Mouse (Mus musculus) stomach, embryonic 14.5 days (tissue): ENCODE data around the gene B4galnt3. TPM values are rescaled to one million over a fixed set of nuclear protein-coding genes. Genes with fewer than 3 reads are reported as not detected.

ENCODE experiments used
- ATAC-seq: fragments of 200-750 bp; cut with Nextera tagmentation; 2 replicates; pipeline ENCODE4 v1.8.0; 2017; ENCODE audit warnings: low read depth, moderate TSS enrichment; ENCODE audit not compliant: insufficient number of reproducible peaks, insufficient read depth, low FRiP score
- H3K27ac ChIP-seq: fragments of 300-500 bp; sonication (generic); 2 replicates; pipeline ENCODE4 v1.5.1; 2014; ENCODE audit warnings: mild to moderate bottlenecking, low read length, moderate library complexity, mixed read lengths
- H3K27me3 ChIP-seq: fragments of 300-500 bp; sonication (generic); 2 replicates; pipeline ENCODE4 v1.6.1; 2014; ENCODE audit warnings: low read length, control low read depth, mixed read lengths; ENCODE audit not compliant: control insufficient read depth, insufficient read depth
- H3K36me3 ChIP-seq: fragments of 300-500 bp; sonication (generic); 2 replicates; pipeline ENCODE4 v1.6.1; 2014; ENCODE audit warnings: mild to moderate bottlenecking, control low read depth, low read length, moderate library complexity, mixed read lengths; ENCODE audit not compliant: control insufficient read depth, insufficient read depth
- H3K4me1 ChIP-seq: fragments of 300-500 bp; sonication (generic); 2 replicates; pipeline ENCODE4 v1.6.1; 2014; ENCODE audit warnings: low read length, control low read depth, mixed read lengths; ENCODE audit not compliant: control insufficient read depth, insufficient read depth
- H3K4me2 ChIP-seq: fragments of 300-500 bp; sonication (generic); replicated peaks from 2 replicates; pipeline ENCODE4 v1.6.1; 2014; ENCODE audit warnings: low read depth, low read length, control low read depth
- H3K4me3 ChIP-seq: fragments of 300-500 bp; sonication (generic); 2 replicates; pipeline ENCODE4 v1.5.1; 2014; ENCODE audit warnings: low read depth, low read length, control low read depth
- H3K9ac ChIP-seq: fragments of 300-500 bp; sonication (generic); replicated peaks from 2 replicates; pipeline ENCODE4 v1.6.1; 2014; ENCODE audit warnings: low read depth, mild to moderate bottlenecking, control low read depth, low read length, moderate library complexity, mixed read lengths
- H3K9me3 ChIP-seq: fragments of 300-500 bp; sonication (generic); 2 replicates; pipeline ENCODE4 v1.6.1; 2016; ENCODE audit warnings: low read depth, low read length, control low read depth; ENCODE audit not compliant: control insufficient read depth
- WGBS: fragments of 180-500 bp; shearing (Covaris S2); extraction: QIAGEN DNeasy Blood & Tissue Kit; methylation state at CpG from one replicate; pipeline ENCODE4 v1.1.7; 2014; 5-methylcytosine and 5-hydroxymethylcytosine counted together
- polyA plus RNA-seq: library from polyadenylated mRNA; unstranded; fragments of >200 nt; fragmentation: Nextera tagmentation; extraction: Ambion mirVana; gene quantifications from 2 replicates; pipeline ENCODE4 v1.2.1, GENCODE M21; 2014

B4galnt3 gene
- polyA plus RNA-seq, 1 experiment from 2014 or later: 0.09 TPM

GRCm38 (mm10) chr6:120289430-120289829 lies 4.9 kb downstream of the B4galnt3 start:
- Histone ChIP-seq H3K9me3 (no peaks in the 10 kb centered on the region), H3K27me3 (no peaks in the 10 kb centered on the region), H3K4me3 (no peak overlapping the region), H3K36me3 (no peaks in the 10 kb centered on the region), H3K9ac (no peak overlapping the region), H3K4me2 (no peak overlapping the region), H3K27ac (no peak overlapping the region), H3K4me1 (no peaks in the 10 kb centered on the region)
- 88% methylated on average over 4 of the region's 4 CpGs for WGBS
- ATAC-seq: no peak

DNA sequence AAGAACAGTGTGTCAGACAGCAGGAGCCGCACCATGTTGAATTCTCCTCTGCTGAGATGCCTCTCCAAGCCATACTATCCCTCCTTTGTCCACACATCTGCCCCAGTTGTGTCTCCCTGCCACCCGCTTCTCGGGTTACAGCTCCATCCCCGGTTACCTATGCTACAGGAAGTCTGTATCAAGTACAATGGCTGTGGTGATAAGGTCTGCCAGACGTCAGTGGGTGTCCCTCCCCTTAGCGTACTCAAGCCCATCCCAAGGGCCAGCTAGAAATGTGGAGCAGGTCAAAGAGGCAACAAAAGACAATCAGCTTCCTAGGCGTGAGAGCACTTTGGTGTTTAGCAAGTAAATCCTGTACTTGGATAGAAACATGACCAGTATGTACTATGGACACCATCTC lies 5.8 kb downstream of the B4galnt3 start:
- no peak overlapping the region for H3K4me2 ChIP-seq
- H3K36me3 ChIP-seq: no peaks in the 10 kb centered on the region
- H3K9me3 ChIP-seq: no peaks in the 10 kb centered on the region
- ATAC-seq: no peak
- no peak overlapping the region for H3K4me3 ChIP-seq
- WGBS: 40% methylated on average over 7 of the region's 7 CpGs
- no peaks in the 10 kb centered on the region for H3K27me3 ChIP-seq
- H3K27ac ChIP-seq: no peak overlapping the region
- no peak overlapping the region for H3K9ac ChIP-seq
- H3K4me1 ChIP-seq: no peaks in the 10 kb centered on the region

DNA sequence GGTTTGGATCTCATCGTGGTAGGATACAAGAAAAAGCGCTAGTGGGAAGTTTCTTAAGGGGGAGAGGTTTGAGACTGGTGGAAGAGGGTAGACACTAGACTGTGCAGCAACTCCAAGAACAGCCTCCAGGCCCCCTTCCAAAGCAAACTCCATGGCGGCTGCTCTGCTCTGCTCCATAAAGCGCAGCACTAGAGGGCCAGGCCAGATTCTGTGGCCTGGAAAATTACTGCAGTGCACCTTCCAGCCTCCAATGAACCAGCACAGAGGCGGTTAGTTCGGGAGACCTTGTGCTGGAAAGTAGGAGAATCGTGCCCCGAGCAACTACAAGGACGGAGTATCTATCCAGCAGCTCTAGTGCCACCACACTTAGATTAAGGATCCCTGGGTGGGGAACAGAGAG lies 7.1 kb downstream of the B4galnt3 start:
- Histone ChIP-seq H3K4me3 (no peak overlapping the region), H3K9ac (no peak overlapping the region), H3K4me1 (no peaks in the 10 kb centered on the region), H3K4me2 (no peak overlapping the region), H3K27me3 (no peaks in the 10 kb centered on the region), H3K27ac (no peak overlapping the region), H3K36me3 (no peaks in the 10 kb centered on the region), H3K9me3 (no peaks in the 10 kb centered on the region)
- no peak for ATAC-seq
- 87% methylated on average over 9 of the region's 9 CpGs for WGBS

DNA sequence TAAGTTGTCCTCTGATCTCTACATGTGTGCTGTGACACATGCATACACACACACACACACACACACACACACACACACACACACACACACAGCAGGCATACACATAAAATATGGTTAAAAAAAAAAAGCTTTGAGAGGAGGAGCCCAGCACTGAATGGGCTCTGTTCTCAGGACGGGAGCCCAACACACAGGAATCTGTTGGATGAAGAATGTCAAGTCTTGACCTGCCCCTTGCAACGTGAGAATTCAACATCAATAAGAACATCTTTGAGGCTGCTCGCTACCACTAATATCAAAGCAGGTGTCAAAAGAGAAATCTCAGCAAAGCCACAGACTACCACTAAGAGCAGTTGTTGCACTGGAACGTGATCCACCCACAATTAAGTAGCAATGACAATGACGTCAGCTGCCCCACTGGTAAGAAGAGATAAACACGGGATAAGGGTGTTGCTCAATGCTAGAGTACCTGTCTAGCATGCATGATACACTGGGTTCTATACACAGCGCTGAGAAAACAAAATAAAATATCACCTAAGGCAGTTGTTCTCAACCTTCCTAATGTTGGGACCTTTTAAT lies 17.4 kb downstream of the B4galnt3 start:
- no peak for ATAC-seq
- H3K4me2 ChIP-seq: no peak overlapping the region

GRCm38 (mm10) chr6:120275301-120275700 lies 19.1 kb downstream of the B4galnt3 start:
- H3K9ac ChIP-seq: no peak overlapping the region
- ATAC-seq: no peak
- H3K36me3 ChIP-seq: no peaks in the 10 kb centered on the region
- no peaks in the 10 kb centered on the region for H3K4me1 ChIP-seq
- 46% methylated on average over 6 of the region's 6 CpGs for WGBS
- H3K4me2 ChIP-seq: no peak overlapping the region
- H3K9me3 ChIP-seq: no peaks in the 10 kb centered on the region
- no peak overlapping the region for H3K27ac ChIP-seq
- no peak overlapping the region for H3K4me3 ChIP-seq
- H3K27me3 ChIP-seq: no peaks in the 10 kb centered on the region

More for the DNA sequence above, 17.4 kb downstream of the B4galnt3 start:
- H3K4me1 ChIP-seq: no peaks in the 10 kb centered on the region
- H3K27ac ChIP-seq: no peak overlapping the region
- H3K27me3 ChIP-seq: no peaks in the 10 kb centered on the region
- H3K9ac ChIP-seq: no peak overlapping the region
- H3K36me3 ChIP-seq: no peaks in the 10 kb centered on the region
- H3K4me3 ChIP-seq: no peak overlapping the region
- WGBS: 61% methylated on average over 7 of the region's 7 CpGs
- H3K9me3 ChIP-seq: no peaks in the 10 kb centered on the region

- no peak overlapping the region for H3K27ac ChIP-seq
- no peak for ATAC-seq
Observed at GRCm38 (mm10) chr6:120274887-120275286, 19.5 kb downstream of the B4galnt3 start.

DNA sequence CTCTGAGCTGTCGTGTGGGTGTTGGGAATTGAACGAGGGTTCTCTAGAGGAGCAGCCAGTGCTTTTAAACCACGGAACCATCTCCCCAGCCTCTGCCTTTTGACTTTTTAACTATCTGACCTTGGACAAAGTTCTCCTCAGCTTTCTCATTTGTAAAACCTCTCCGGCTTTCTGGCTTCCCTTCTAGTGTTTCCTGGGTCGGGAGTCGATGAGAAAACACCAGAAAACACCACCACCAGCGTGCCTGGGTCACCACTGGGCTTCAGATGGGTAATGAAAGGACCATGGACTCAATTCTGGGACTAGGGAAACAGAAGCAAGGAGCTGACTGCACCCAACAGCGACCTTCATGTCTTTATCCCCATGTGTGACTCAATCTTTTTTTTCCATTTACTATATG lies 20.2 kb downstream of the B4galnt3 start:
- Histone ChIP-seq H3K9ac (no peak overlapping the region), H3K4me2 (no peak overlapping the region), H3K9me3 (no peaks in the 10 kb centered on the region), H3K27ac (no peak overlapping the region), H3K27me3 (no peaks in the 10 kb centered on the region), H3K4me1 (no peaks in the 10 kb centered on the region), H3K36me3 (no peaks in the 10 kb centered on the region), H3K4me3 (no peak overlapping the region)
- ATAC-seq: no peak
- 79% methylated on average over 8 of the region's 8 CpGs for WGBS

More at GRCm38 (mm10) chr6:120274887-120275286, 19.5 kb downstream of the B4galnt3 start:
- no peaks in the 10 kb centered on the region for H3K4me1 ChIP-seq
- H3K4me2 ChIP-seq: no peak overlapping the region
- no peak overlapping the region for H3K9ac ChIP-seq
- H3K9me3 ChIP-seq: no peaks in the 10 kb centered on the region
- H3K27me3 ChIP-seq: no peaks in the 10 kb centered on the region
- no peak overlapping the region for H3K4me3 ChIP-seq
- no peaks in the 10 kb centered on the region for H3K36me3 ChIP-seq
- WGBS: 29% methylated on average over 4 of the region's 4 CpGs

DNA sequence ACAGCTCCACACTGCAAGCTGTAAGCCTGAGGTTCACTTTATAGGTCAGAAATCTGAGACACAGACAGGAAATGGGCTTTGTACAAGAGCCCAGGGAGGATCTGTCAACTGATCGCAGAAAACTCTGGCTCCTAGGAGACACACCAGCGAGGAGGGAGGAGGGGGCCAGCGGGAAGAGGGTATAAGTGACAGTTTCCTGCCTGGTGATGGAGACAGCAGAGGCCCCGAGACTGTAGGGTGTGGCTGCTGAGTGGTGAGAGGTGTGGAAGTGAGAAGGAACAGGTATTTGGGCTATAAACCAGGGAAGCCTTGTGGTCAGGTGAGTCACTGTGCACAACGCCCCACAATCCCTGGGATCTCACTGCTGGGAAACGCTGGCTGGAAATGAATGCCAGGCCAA lies 30.2 kb downstream of the B4galnt3 start:
- whole genome bisulfite sequencing: 34% methylated on average over 6 of the region's 6 CpGs
- no peaks in the 10 kb centered on the region for H3K27me3 ChIP-seq
- no peak overlapping the region for H3K4me2 ChIP-seq
- no peak overlapping the region for H3K4me3 ChIP-seq
- no peaks in the 10 kb centered on the region for H3K36me3 ChIP-seq
- H3K9me3 ChIP-seq: no peaks in the 10 kb centered on the region
- no peak for ATAC-seq
- H3K4me1 ChIP-seq: no peaks in the 10 kb centered on the region
- no peak overlapping the region for H3K27ac ChIP-seq
- H3K9ac ChIP-seq: no peak overlapping the region

DNA sequence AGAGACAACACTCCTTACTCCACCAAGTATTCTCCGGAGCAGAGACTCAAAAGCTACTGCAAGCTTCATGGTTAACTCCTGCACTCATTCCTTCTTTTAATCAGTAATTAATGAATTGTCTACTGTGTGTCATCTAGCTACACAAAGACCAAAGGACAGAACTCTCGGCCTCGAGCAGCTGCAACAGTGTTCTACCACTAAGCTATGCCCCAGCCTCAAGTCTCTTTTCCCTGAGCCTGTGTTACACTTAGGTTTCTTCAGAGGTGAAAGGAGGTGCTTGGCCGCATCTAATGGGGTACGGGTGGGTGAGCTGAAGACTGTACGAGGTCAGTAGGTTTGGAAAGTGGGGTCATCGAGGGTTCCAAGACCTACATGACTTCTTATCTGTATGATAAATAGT lies 30.8 kb downstream of the B4galnt3 start:
- H3K4me1 ChIP-seq: no peaks in the 10 kb centered on the region

More for the DNA sequence above, 30.8 kb downstream of the B4galnt3 start:
- no peaks in the 10 kb centered on the region for H3K36me3 ChIP-seq
- H3K4me2 ChIP-seq: no peak overlapping the region
- ATAC-seq: no peak
- no peak overlapping the region for H3K4me3 ChIP-seq
- no peak overlapping the region for H3K9ac ChIP-seq
- H3K27ac ChIP-seq: no peak overlapping the region
- WGBS: 63% methylated on average over 7 of the region's 7 CpGs
- H3K27me3 ChIP-seq: no peaks in the 10 kb centered on the region
- H3K9me3 ChIP-seq: no peaks in the 10 kb centered on the region
